Mouse (Mus musculus): Measurements from ENCODE around the gene Rpsa. TPM values are rescaled to one million over a fixed set of nuclear protein-coding genes. Genes with fewer than 3 reads are reported as not detected.

The Rpsa gene
- total and polyA plus RNA-seq, 3 experiments: 726 to 4,532 (median 1,827) TPM

DNA sequence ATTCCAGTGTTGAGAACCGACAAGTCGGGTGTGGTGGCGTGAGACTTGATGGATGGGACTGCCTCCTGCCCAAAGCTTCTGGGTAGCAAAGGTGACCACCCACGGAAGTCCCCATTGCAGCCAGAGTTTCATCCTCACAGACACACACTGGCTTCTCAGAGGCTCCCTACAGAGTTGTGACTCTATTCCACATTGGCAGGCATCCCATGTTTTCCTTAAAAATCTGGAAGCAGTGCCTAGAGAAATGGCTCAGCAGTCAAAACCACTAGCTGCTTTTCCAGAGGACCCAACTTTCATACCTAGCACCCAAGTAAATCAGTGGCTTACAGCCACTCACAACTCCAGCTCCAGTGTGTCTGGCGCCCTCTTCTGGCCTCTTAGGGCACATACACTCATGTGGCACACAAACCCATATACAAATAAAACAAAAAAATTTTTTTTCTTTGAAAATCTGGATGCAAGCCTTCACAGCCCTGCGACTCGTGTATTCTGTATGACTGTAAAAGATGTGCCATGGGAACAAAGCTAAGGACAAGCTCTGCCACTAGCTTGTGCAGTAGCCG, 46.9 kb upstream of the Rpsa start:
- Histone ChIP-seq H3K79me2 (ENCODE audit: control insufficient read depth, insufficient read depth, low read length, poor library complexity) (no peaks in the 10 kb centered on the region), H3K36me3 (ENCODE audit: control insufficient read depth in 1 of 2, insufficient read depth in 2 of 2, low read length in 2 of 2) (no peaks in the 10 kb centered on the region), H3K9me3 (replicated peaks; ENCODE audit: insufficient read depth, low read length) (no peaks in the 10 kb centered on the region), H3K9ac (ENCODE audit: control insufficient read depth, low read depth, low read length, poor library complexity, severe bottlenecking) (no peak overlapping the region), H3K27ac (ENCODE audit: control insufficient read depth, low read depth, low read length) (no peak overlapping the region), H3K4me3 (ENCODE audit: control insufficient read depth in 1 of 2, insufficient read depth in 1 of 2, low read depth in 2 of 2, low read length in 2 of 2) (no peak overlapping the region), H3K4me1 (ENCODE audit: control insufficient read depth in 1 of 2, insufficient read depth in 2 of 2, low read length in 2 of 2) (peaks cover 0 to 10% of the 10 kb centered on the region in 2 experiments; a peak in 2 of 4 replicates), H3K27me3 (ENCODE audit: control insufficient read depth in 1 of 2, insufficient read depth in 2 of 2, low read length in 2 of 2) (no peaks in the 10 kb centered on the region; a peak in 1 of 4 replicates)
- no peak for DNase-seq (ENCODE audit: low read depth, low spot score)
- no peak for TF ChIP-seq ZMIZ1 (IDR thresholded peaks at IDR 0.05; ENCODE audit: low read depth, low read length)
- TF ChIP-seq RCOR1 (IDR thresholded peaks at IDR 0.05; ENCODE audit: low read depth, low read length): no peak
- TF ChIP-seq POLR2AphosphoS2 (IDR thresholded peaks at IDR 0.05; ENCODE audit: low read length): no peak
- TF ChIP-seq JUND (IDR thresholded peaks at IDR 0.05; ENCODE audit: low read depth, low read length): no peak

DNA sequence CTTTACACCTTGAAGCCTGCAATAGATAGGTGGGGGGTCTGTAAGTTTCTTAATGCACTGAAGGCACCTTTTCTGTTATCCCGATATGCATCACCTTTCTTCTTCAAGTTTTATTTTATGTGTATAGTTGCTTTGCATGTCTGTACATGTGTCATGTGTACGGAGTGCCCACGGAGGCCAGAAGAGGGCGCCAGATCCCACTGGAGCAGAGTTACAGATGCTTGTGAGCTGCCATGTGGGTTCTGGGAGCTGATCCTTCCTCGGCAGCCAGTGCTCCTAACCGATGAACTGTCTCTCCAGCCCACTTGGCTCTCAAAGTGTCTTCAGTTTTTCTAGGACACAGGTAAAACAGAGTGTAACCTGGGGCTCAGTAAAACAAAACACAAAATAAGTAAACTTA, 46.2 kb upstream of the Rpsa start:
- Histone ChIP-seq H3K4me3 (ENCODE audit: control insufficient read depth in 1 of 2, insufficient read depth in 1 of 2, low read depth in 2 of 2, low read length in 2 of 2) (no peak overlapping the region), H3K79me2 (ENCODE audit: control insufficient read depth, insufficient read depth, low read length, poor library complexity) (no peaks in the 10 kb centered on the region), H3K27ac (ENCODE audit: control insufficient read depth, low read depth, low read length) (no peak overlapping the region), H3K36me3 (ENCODE audit: control insufficient read depth in 1 of 2, insufficient read depth in 2 of 2, low read length in 2 of 2) (no peaks in the 10 kb centered on the region), H3K27me3 (ENCODE audit: control insufficient read depth in 1 of 2, insufficient read depth in 2 of 2, low read length in 2 of 2) (no peaks in the 10 kb centered on the region; a peak in 1 of 4 replicates), H3K4me1 (ENCODE audit: control insufficient read depth in 1 of 2, insufficient read depth in 2 of 2, low read length in 2 of 2) (peaks cover 0 to 10% of the 10 kb centered on the region in 2 experiments; a peak in 2 of 4 replicates), H3K9me3 (replicated peaks; ENCODE audit: insufficient read depth, low read length) (no peaks in the 10 kb centered on the region), H3K9ac (ENCODE audit: control insufficient read depth, low read depth, low read length, poor library complexity, severe bottlenecking) (no peak overlapping the region)
- TF ChIP-seq CTCF (IDR thresholded peaks at IDR 0.05 in 2 of 3, conservative IDR thresholded peaks at IDR 0.05 in 1 of 3; ENCODE audit: control insufficient read depth in 1 of 3, insufficient read depth in 1 of 3, low read depth in 2 of 3, low read length in 3 of 3, poor library complexity in 1 of 3, severe bottlenecking in 1 of 3) (peak; percentile 56 to 75 (median 60)), SMC3 (IDR thresholded peaks at IDR 0.05; ENCODE audit: low read depth, low read length) (peak; percentile 52), RAD21 (IDR thresholded peaks at IDR 0.05; ENCODE audit: low read depth, low read length) (peak; percentile 44), MEF2A (IDR thresholded peaks at IDR 0.05; ENCODE audit: extremely low read depth, insufficient replicate concordance, low read depth, low read length, poor library complexity, severe bottlenecking) (no peak), ZC3H11A (IDR thresholded peaks at IDR 0.05; ENCODE audit: low read depth, low read length) (peak; percentile 22; the same call in 1 of the 2 replicates), EP300 (IDR thresholded peaks at IDR 0.05; ENCODE audit: low read depth in 1 of 2, low read length in 2 of 2) (no peak)
- DNase-seq (ENCODE audit: low read depth, low spot score): peak; percentile 52

DNA sequence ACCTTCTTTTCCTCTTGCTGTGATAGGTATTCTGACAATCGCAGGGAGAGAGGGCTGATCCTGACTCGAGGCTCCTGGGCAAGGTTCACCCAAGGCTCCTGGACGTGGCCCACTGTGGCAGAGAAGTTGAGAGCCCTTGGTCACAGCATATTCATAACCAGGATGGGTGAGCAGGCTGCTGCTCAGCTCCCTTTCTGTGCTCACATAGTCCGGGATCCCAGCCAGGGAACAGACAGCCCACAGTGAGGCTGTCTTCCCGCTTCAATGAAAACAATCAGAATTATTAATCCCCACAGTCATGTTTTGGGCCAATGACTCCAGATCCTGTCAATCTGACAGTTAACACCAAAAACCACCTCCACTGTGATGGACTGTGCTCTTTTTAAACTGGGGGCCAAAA, 45.5 kb upstream of the Rpsa start:
- TF ChIP-seq MYC (IDR thresholded peaks at IDR 0.05; ENCODE audit: low read depth, low read length) (no peak), HCFC1 (IDR thresholded peaks at IDR 0.05; ENCODE audit: low read depth, low read length) (no peak), ZNF384 (IDR thresholded peaks at IDR 0.05; ENCODE audit: low read depth, low read length) (no peak), MYB (IDR thresholded peaks at IDR 0.05; ENCODE audit: low read depth, low read length) (no peak), TBP (IDR thresholded peaks at IDR 0.05; ENCODE audit: low read depth, low read length) (no peak), MXI1 (IDR thresholded peaks at IDR 0.05; ENCODE audit: low read depth, low read length) (no peak), RCOR1 (IDR thresholded peaks at IDR 0.05; ENCODE audit: low read depth, low read length) (no peak), TCF12 (IDR thresholded peaks at IDR 0.05; ENCODE audit: low read depth, low read length) (no peak), ZC3H11A (IDR thresholded peaks at IDR 0.05; ENCODE audit: low read depth, low read length) (no peak), ETS1 (IDR thresholded peaks at IDR 0.05; ENCODE audit: low read depth, low read length) (no peak), JUND (IDR thresholded peaks at IDR 0.05; ENCODE audit: low read depth, low read length) (no peak), NELFE (IDR thresholded peaks at IDR 0.05; ENCODE audit: low read depth, low read length) (no peak)
- no peaks in the 10 kb centered on the region for H3K36me3 ChIP-seq (ENCODE audit: control insufficient read depth in 1 of 2, insufficient read depth in 2 of 2, low read length in 2 of 2)
- H3K4me3 ChIP-seq (ENCODE audit: control insufficient read depth in 1 of 2, insufficient read depth in 1 of 2, low read depth in 2 of 2, low read length in 2 of 2): no peak overlapping the region
- H3K27ac ChIP-seq (ENCODE audit: control insufficient read depth, low read depth, low read length): no peak overlapping the region
- H3K4me1 ChIP-seq (ENCODE audit: control insufficient read depth in 1 of 2, insufficient read depth in 2 of 2, low read length in 2 of 2): peaks cover 0 to 10% of the 10 kb centered on the region in 2 experiments; a peak in 2 of 4 replicates
- DNase-seq (ENCODE audit: low read depth, low spot score): no peak
- H3K79me2 ChIP-seq (ENCODE audit: control insufficient read depth, insufficient read depth, low read length, poor library complexity): no peaks in the 10 kb centered on the region
- no peaks in the 10 kb centered on the region; a peak in 1 of 4 replicates for H3K27me3 ChIP-seq (ENCODE audit: control insufficient read depth in 1 of 2, insufficient read depth in 2 of 2, low read length in 2 of 2)
- no peaks in the 10 kb centered on the region for H3K9me3 ChIP-seq (replicated peaks; ENCODE audit: insufficient read depth, low read length)
- H3K9ac ChIP-seq (ENCODE audit: control insufficient read depth, low read depth, low read length, poor library complexity, severe bottlenecking): no peak overlapping the region
